Mouse (Mus musculus) gastrocnemius, adult 8-10 months (tissue): ENCODE results near the gene 2310039H08Rik. TPM values are rescaled to one million over a fixed set of nuclear protein-coding genes. Genes with fewer than 3 reads are reported as not detected.

ENCODE experiments used
- DNase-seq, 2 experiments: peaks; one replicate each; pipeline ENCODE4 v3.0.0; 2022; ENCODE audit warnings: low spot score in 2 of 2
- total RNA-seq, 4 experiments: library from RNA; stranded (reverse); gene quantifications; 2 replicates each; pipeline ENCODE4 v1.2.4; 2022

The 2310039H08Rik gene
- total RNA-seq, 4 experiments from 2014 or later: 37.5 to 45.9 (median 39.9) TPM

GRCm38 (mm10) chr17:46808376-46808775 lies 35.9 kb downstream of the 2310039H08Rik start:
- no peak for DNase-seq

- DNase-seq: no peak
These were observed 36.8 kb downstream of the 2310039H08Rik start for GRCm38 (mm10) chr17:46809131-46809830.

DNA sequence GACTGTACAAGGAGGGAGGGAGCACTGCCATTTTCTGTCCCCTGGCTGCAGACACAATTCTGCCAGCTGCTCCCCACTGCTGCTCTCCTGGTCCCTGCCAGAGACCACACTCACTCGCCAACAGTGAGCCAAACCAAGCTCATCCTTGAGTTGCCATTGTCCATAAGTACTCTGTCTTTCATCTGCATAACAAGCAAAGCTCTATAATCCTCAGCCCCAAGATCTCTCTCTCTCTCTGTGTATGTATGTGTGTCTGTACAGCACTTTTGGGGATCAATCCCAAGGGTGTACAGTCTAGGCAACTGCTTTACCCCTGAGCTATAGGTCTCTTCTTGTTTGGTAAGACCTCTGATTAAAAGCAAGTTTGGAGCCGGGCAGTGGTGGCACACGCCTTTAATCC lies 38.2 kb downstream of the 2310039H08Rik start:
- no peak for DNase-seq

DNA sequence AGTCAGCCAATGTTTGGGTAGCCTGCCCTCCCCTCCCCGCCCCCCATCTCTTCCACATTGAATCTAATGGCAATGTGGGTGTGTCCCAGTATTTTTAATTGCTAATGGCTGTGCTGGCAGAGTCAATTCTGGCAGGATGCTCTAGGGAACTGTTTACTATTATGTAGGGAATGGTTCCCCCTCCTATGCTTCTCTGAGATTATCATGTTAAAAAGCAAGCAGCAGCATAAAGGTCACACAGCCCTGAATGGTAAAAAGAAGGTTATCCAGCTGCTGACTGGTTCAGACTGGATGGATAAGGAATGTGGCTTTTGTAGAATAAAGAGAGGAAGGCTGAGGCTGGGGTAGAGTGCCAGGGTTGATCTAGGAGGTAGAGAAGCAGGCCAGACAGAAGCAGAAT lies 40.0 kb downstream of the 2310039H08Rik start:
- no peak for DNase-seq

DNA sequence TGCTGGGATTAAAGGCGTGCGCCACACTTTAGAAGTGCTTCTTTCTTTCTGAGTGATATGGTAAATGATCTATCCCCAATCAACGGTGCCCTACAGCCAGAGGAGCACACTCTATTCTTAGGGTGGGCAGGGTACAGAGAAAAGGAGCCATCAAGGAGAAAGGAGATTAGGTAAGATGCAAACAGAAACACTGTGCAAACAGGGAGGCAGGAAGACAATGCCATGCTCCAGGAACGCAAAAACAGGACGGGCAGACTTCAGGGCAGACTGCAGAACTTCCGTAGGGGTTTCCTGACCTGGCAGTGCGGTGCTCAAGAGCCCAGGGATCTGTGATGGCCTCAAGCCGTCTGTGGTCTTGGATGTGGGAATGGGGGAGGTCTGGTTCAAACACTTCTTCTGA lies 41.2 kb downstream of the 2310039H08Rik start:
- DNase-seq: no peak

- no peak for DNase-seq
These were observed 42.1 kb downstream of the 2310039H08Rik start for GRCm38 (mm10) chr17:46814497-46814896.

GRCm38 (mm10) chr17:46816306-46816705 lies 43.9 kb downstream of the 2310039H08Rik start:
- DNase-seq: no peak

GRCm38 (mm10) chr17:46817734-46818158 lies 45.3 kb downstream of the 2310039H08Rik start:
- DNase-seq: no peak

- DNase-seq: no peak
These were observed 48.2 kb downstream of the 2310039H08Rik start for GRCm38 (mm10) chr17:46820628-46821027.

Other genes starting within 250 kb of the 2310039H08Rik start
- 10 to 100 TPM; 15.2 to 16.6 (median 15.4) TPM for gene Cul9, start 226.2 kb upstream of the 2310039H08Rik start, total RNA-seq
- 10 to 100 TPM; 81.6 to 89.5 (median 87.8) TPM for gene Srf, start 216.5 kb upstream of the 2310039H08Rik start, total RNA-seq
- under 1 TPM; 0.15 to 0.38 (median 0.30) TPM for gene Ptk7, start 143.1 kb upstream of the 2310039H08Rik start, total RNA-seq
- 10 to 100 TPM; 13.2 to 14.4 (median 13.5) TPM for gene Klc4, start 126.6 kb upstream of the 2310039H08Rik start, total RNA-seq
- gene Mrpl2, start 126.4 kb upstream of the 2310039H08Rik start, total RNA-seq: 100 to 1,000 TPM in 2 of 4 experiments, 10 to 100 TPM in 2; 88.6 to 106 (median 98.1) TPM
- gene Cul7, start 122.3 kb upstream of the 2310039H08Rik start, total RNA-seq: 1 to 10 TPM; 2.7 to 3.7 (median 3.0) TPM
- 10 to 100 TPM in 1 of 4 experiments, 1 to 10 TPM in 3; 8.7 to 10.7 (median 9.2) TPM for gene Rrp36, start 98.3 kb upstream of the 2310039H08Rik start, total RNA-seq
- gene Mea1, start 93.8 kb upstream of the 2310039H08Rik start, total RNA-seq: 10 to 100 TPM; 36.9 to 42.6 (median 39.8) TPM
- 10 to 100 TPM; 61.0 to 83.8 (median 75.5) TPM for gene Klhdc3, start 91.7 kb upstream of the 2310039H08Rik start, total RNA-seq
- gene Ppp2r5d, start 67.5 kb upstream of the 2310039H08Rik start, total RNA-seq: 10 to 100 TPM; 25.5 to 28.1 (median 26.8) TPM
- 10 to 100 TPM; 12.9 to 18.6 (median 16.0) TPM for gene Pex6, start 61.2 kb upstream of the 2310039H08Rik start, total RNA-seq
- gene Gnmt, start 43.5 kb upstream of the 2310039H08Rik start, total RNA-seq: 1 to 10 TPM in 2 of 4 experiments, under 1 TPM in 2; 0.65 to 5.1 (median 1.9) TPM
- 1 to 10 TPM; 4.6 to 9.4 (median 6.4) TPM for gene Cnpy3, start 20.4 kb upstream of the 2310039H08Rik start, total RNA-seq
- not detected for gene Ptcra, start 8.9 kb upstream of the 2310039H08Rik start, total RNA-seq
- gene Rpl7l1, start 10.0 kb downstream of the 2310039H08Rik start, total RNA-seq: 10 to 100 TPM; 35.1 to 39.6 (median 37.4) TPM
- gene Bicral, start 85.8 kb downstream of the 2310039H08Rik start, total RNA-seq: 10 to 100 TPM; 11.2 to 15.0 (median 12.5) TPM
- gene Tbcc, start 118.0 kb downstream of the 2310039H08Rik start, total RNA-seq: 1 to 10 TPM; 7.4 to 9.4 (median 7.9) TPM
- gene Prph2, start 137.8 kb downstream of the 2310039H08Rik start, total RNA-seq: not detected
- gene Ubr2, start 237.9 kb downstream of the 2310039H08Rik start, total RNA-seq: 10 to 100 TPM; 57.5 to 65.9 (median 63.7) TPM